Mouse (Mus musculus): Measurements from ENCODE around the gene Klhl35. TPM values are rescaled to one million over a fixed set of nuclear protein-coding genes. Genes with fewer than 3 reads are reported as not detected.
A peak's percentile ranks its signal among the peaks of the same experiment; 100 is the strongest.

Gene Klhl35
- 3.8 and 4.5 TPM in 2 replicates for polyA plus RNA-seq (2014; fragmentation: Nextera tagmentation; extraction: Ambion mirVana)

- peak; percentile 14; the same call in 1 of the 2 replicates for ATAC-seq
- peak within 1 kb of the TSS; percentile 37 for H3K4me2 ChIP-seq (ENCODE audit: low read length)
- peak within 1 kb of the TSS; percentile 72 for H3K27ac ChIP-seq (ENCODE audit: low read depth, low read length)
- 0 out of 2 replicates have a peak, but pooled peaks cover 4% of the 10 kb centered on the region for H3K36me3 ChIP-seq (ENCODE audit: control insufficient read depth, insufficient read depth, low read length)
- H3K27me3 ChIP-seq (replicated peaks; ENCODE audit: control insufficient read depth, insufficient read depth, low read length): no peaks in the 10 kb centered on the region
- peak within 1 kb of the TSS; percentile 45 for H3K9ac ChIP-seq (ENCODE audit: low read length)
- DNase-seq (ENCODE audit: low spot score): peak; percentile 82
- peaks cover 25% of the 10 kb centered on the region for H3K4me1 ChIP-seq (ENCODE audit: control insufficient read depth, insufficient read depth, low read length)
- WGBS: 8% methylated on average over 8 of the region's 8 CpGs
- H3K9me3 ChIP-seq (replicated peaks; ENCODE audit: control insufficient read depth, low read length): no peaks in the 10 kb centered on the region
- no peak within 1 kb of the TSS; the same call in 1 of the 2 replicates for H3K4me3 ChIP-seq (ENCODE audit: low read depth, low read length)
These were observed at the start of gene Klhl35 for GRCm38 (mm10) chr7:99465811-99466210. Klhl35 (plus strand) TSS chr7:99466004.

GRCm38 (mm10) chr7:99419311-99419710, 46.5 kb upstream of the Klhl35 start:
- Histone ChIP-seq H3K4me1 (ENCODE audit: control insufficient read depth, insufficient read depth, low read length) (no peaks in the 10 kb centered on the region), H3K27me3 (replicated peaks; ENCODE audit: control insufficient read depth, insufficient read depth, low read length) (no peaks in the 10 kb centered on the region), H3K4me3 (ENCODE audit: low read depth, low read length) (no peak overlapping the region), H3K36me3 (ENCODE audit: control insufficient read depth, insufficient read depth, low read length) (0 out of 2 replicates have a peak, but pooled peaks cover 4% of the 10 kb centered on the region), H3K9me3 (replicated peaks; ENCODE audit: control insufficient read depth, low read length) (no peaks in the 10 kb centered on the region), H3K9ac (ENCODE audit: low read length) (no peak overlapping the region), H3K4me2 (ENCODE audit: low read length) (no peak overlapping the region), H3K27ac (ENCODE audit: low read depth, low read length) (no peak overlapping the region)
- DNase-seq (ENCODE audit: low spot score): no peak
- 88% methylated on average over 3 of the region's 3 CpGs for WGBS
- no peak for ATAC-seq

- Histone ChIP-seq H3K9ac (ENCODE audit: low read length) (no peak overlapping the region), H3K4me1 (ENCODE audit: control insufficient read depth, insufficient read depth, low read length) (no peaks in the 10 kb centered on the region), H3K9me3 (replicated peaks; ENCODE audit: control insufficient read depth, low read length) (no peaks in the 10 kb centered on the region), H3K36me3 (ENCODE audit: control insufficient read depth, insufficient read depth, low read length) (0 out of 2 replicates have a peak, but pooled peaks cover 7% of the 10 kb centered on the region), H3K27me3 (replicated peaks; ENCODE audit: control insufficient read depth, insufficient read depth, low read length) (no peaks in the 10 kb centered on the region), H3K4me3 (ENCODE audit: low read depth, low read length) (no peak overlapping the region), H3K27ac (ENCODE audit: low read depth, low read length) (no peak overlapping the region), H3K4me2 (ENCODE audit: low read length) (no peak overlapping the region)
- DNase-seq (ENCODE audit: low spot score) (no peak), ATAC-seq (no peak)
- 89% methylated on average over 6 of the region's 6 CpGs for WGBS
These were observed 44.8 kb upstream of the Klhl35 start for GRCm38 (mm10) chr7:99421006-99421405.

- 0 out of 2 replicates have a peak overlapping the region, but pooled peaks have one; percentile 21 for H3K9ac ChIP-seq (ENCODE audit: low read length)
- H3K4me2 ChIP-seq (ENCODE audit: low read length): no peak overlapping the region
- ATAC-seq: no peak
- peaks cover 7% of the 10 kb centered on the region for H3K4me1 ChIP-seq (ENCODE audit: control insufficient read depth, insufficient read depth, low read length)
- WGBS: 29% methylated on average over 8 of the region's 8 CpGs
- H3K9me3 ChIP-seq (replicated peaks; ENCODE audit: control insufficient read depth, low read length): no peaks in the 10 kb centered on the region
- peak overlapping the region; percentile 11; the same call in 1 of the 2 replicates for H3K27ac ChIP-seq (ENCODE audit: low read depth, low read length)
- no peaks in the 10 kb centered on the region for H3K27me3 ChIP-seq (replicated peaks; ENCODE audit: control insufficient read depth, insufficient read depth, low read length)
- DNase-seq (ENCODE audit: low spot score): no peak
- 0 out of 2 replicates have a peak, but pooled peaks cover 3% of the 10 kb centered on the region for H3K36me3 ChIP-seq (ENCODE audit: control insufficient read depth, insufficient read depth, low read length)
- H3K4me3 ChIP-seq (ENCODE audit: low read depth, low read length): no peak overlapping the region
These were observed 41.2 kb upstream of the Klhl35 start for GRCm38 (mm10) chr7:99424538-99425155.

- Histone ChIP-seq H3K4me3 (ENCODE audit: low read depth, low read length) (no peak overlapping the region), H3K36me3 (ENCODE audit: control insufficient read depth, insufficient read depth, low read length) (0 out of 2 replicates have a peak, but pooled peaks cover 3% of the 10 kb centered on the region), H3K4me2 (ENCODE audit: low read length) (no peak overlapping the region), H3K9me3 (replicated peaks; ENCODE audit: control insufficient read depth, low read length) (no peaks in the 10 kb centered on the region), H3K4me1 (ENCODE audit: control insufficient read depth, insufficient read depth, low read length) (peaks cover 9% of the 10 kb centered on the region), H3K27me3 (replicated peaks; ENCODE audit: control insufficient read depth, insufficient read depth, low read length) (no peaks in the 10 kb centered on the region), H3K27ac (ENCODE audit: low read depth, low read length) (no peak overlapping the region), H3K9ac (ENCODE audit: low read length) (no peak overlapping the region)
- DNase-seq (ENCODE audit: low spot score) (no peak), ATAC-seq (no peak)
- 86% methylated on average over 4 of the region's 4 CpGs for WGBS
These were observed 40.1 kb upstream of the Klhl35 start for GRCm38 (mm10) chr7:99425706-99426105.

- H3K4me2 ChIP-seq (ENCODE audit: low read length): no peak overlapping the region
- 0 out of 2 replicates have a peak, but pooled peaks cover 3% of the 10 kb centered on the region for H3K36me3 ChIP-seq (ENCODE audit: control insufficient read depth, insufficient read depth, low read length)
- no peak overlapping the region for H3K4me3 ChIP-seq (ENCODE audit: low read depth, low read length)
- peaks cover 12% of the 10 kb centered on the region for H3K4me1 ChIP-seq (ENCODE audit: control insufficient read depth, insufficient read depth, low read length)
- H3K9ac ChIP-seq (ENCODE audit: low read length): no peak overlapping the region
- 27% methylated on average over 10 of the region's 10 CpGs for WGBS
- H3K9me3 ChIP-seq (replicated peaks; ENCODE audit: control insufficient read depth, low read length): no peaks in the 10 kb centered on the region
- no peaks in the 10 kb centered on the region for H3K27me3 ChIP-seq (replicated peaks; ENCODE audit: control insufficient read depth, insufficient read depth, low read length)
- H3K27ac ChIP-seq (ENCODE audit: low read depth, low read length): no peak overlapping the region
- DNase-seq (ENCODE audit: low spot score) (peak; percentile 47), ATAC-seq (no peak)
These were observed 38.8 kb upstream of the Klhl35 start for GRCm38 (mm10) chr7:99427031-99427430.

GRCm38 (mm10) chr7:99427987-99428386, 37.8 kb upstream of the Klhl35 start:
- no peaks in the 10 kb centered on the region for H3K27me3 ChIP-seq (replicated peaks; ENCODE audit: control insufficient read depth, insufficient read depth, low read length)
- no peak for ATAC-seq
- H3K9me3 ChIP-seq (replicated peaks; ENCODE audit: control insufficient read depth, low read length): no peaks in the 10 kb centered on the region
- no peak overlapping the region for H3K4me2 ChIP-seq (ENCODE audit: low read length)
- no peak overlapping the region for H3K27ac ChIP-seq (ENCODE audit: low read depth, low read length)
- no peak for DNase-seq (ENCODE audit: low spot score)
- H3K4me1 ChIP-seq (ENCODE audit: control insufficient read depth, insufficient read depth, low read length): peaks cover 21% of the 10 kb centered on the region
- H3K4me3 ChIP-seq (ENCODE audit: low read depth, low read length): no peak overlapping the region
- H3K9ac ChIP-seq (ENCODE audit: low read length): no peak overlapping the region
- 90% methylated on average over 3 of the region's 3 CpGs for WGBS
- 0 out of 2 replicates have a peak, but pooled peaks cover 3% of the 10 kb centered on the region for H3K36me3 ChIP-seq (ENCODE audit: control insufficient read depth, insufficient read depth, low read length)

GRCm38 (mm10) chr7:99428836-99429235, 37.0 kb upstream of the Klhl35 start:
- Histone ChIP-seq H3K4me2 (ENCODE audit: low read length) (no peak overlapping the region), H3K4me1 (ENCODE audit: control insufficient read depth, insufficient read depth, low read length) (peaks cover 24% of the 10 kb centered on the region), H3K9ac (ENCODE audit: low read length) (no peak overlapping the region), H3K36me3 (ENCODE audit: control insufficient read depth, insufficient read depth, low read length) (0 out of 2 replicates have a peak, but pooled peaks cover 3% of the 10 kb centered on the region), H3K9me3 (replicated peaks; ENCODE audit: control insufficient read depth, low read length) (no peaks in the 10 kb centered on the region), H3K27ac (ENCODE audit: low read depth, low read length) (no peak overlapping the region), H3K4me3 (ENCODE audit: low read depth, low read length) (no peak overlapping the region), H3K27me3 (replicated peaks; ENCODE audit: control insufficient read depth, insufficient read depth, low read length) (no peaks in the 10 kb centered on the region)
- WGBS: 86% methylated on average over 5 of the region's 5 CpGs
- DNase-seq (ENCODE audit: low spot score) (no peak), ATAC-seq (no peak)

- ATAC-seq: peak; percentile 27
- WGBS: 19% methylated on average over 6 of the region's 6 CpGs
These were observed 36.0 kb upstream of the Klhl35 start for GRCm38 (mm10) chr7:99429786-99430185.

More at GRCm38 (mm10) chr7:99429786-99430185, 36.0 kb upstream of the Klhl35 start:
- Histone ChIP-seq H3K9ac (ENCODE audit: low read length) (no peak overlapping the region), H3K4me3 (ENCODE audit: low read depth, low read length) (no peak overlapping the region), H3K4me1 (ENCODE audit: control insufficient read depth, insufficient read depth, low read length) (peaks cover 30% of the 10 kb centered on the region), H3K4me2 (ENCODE audit: low read length) (no peak overlapping the region), H3K27me3 (replicated peaks; ENCODE audit: control insufficient read depth, insufficient read depth, low read length) (no peaks in the 10 kb centered on the region), H3K9me3 (replicated peaks; ENCODE audit: control insufficient read depth, low read length) (no peaks in the 10 kb centered on the region), H3K27ac (ENCODE audit: low read depth, low read length) (0 out of 2 replicates have a peak overlapping the region, but pooled peaks have one; percentile 27), H3K36me3 (ENCODE audit: control insufficient read depth, insufficient read depth, low read length) (0 out of 2 replicates have a peak, but pooled peaks cover 3% of the 10 kb centered on the region)
- DNase-seq (ENCODE audit: low spot score): peak; percentile 71
